Mouse (Mus musculus): ENCODE measurements at regions not wholly inside any gene's neighbourhood (a gene's known extent, or its start where the extent isn't known, plus 50 kb on each side); places are given as distances from the start of the nearest gene placed in this dataset.

DNA sequence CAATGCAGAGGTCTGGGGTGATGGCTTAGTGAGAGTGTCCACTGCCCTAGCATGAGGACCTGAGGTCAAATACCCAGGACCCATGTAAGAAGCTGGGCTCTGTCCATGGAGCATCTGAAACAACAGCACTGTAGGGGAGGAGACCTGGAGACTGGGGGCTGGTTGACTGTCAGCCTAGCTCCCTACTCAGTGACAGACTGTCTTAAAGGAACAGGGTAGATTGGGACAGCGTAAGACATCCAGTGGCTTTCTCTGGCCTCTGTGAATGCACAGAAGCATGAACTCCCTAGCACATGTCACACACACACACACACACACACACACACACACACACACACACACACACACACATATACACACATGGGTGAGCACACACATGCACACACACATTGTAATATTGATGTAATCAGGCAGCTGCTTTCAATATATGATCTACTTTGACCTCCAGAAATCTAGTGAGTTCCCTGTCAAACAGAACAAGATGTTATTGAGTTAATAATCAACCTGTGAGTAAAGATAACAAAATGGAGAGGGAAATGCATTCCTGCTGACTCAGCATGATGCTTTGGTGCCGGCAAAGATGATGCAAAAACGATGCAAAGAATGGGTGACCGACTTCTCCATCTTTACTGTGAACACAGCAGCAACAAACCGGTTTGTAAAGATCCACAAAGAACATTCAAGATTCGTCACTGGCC lies 133.6 kb upstream of the Zfp217 start:
- no peak overlapping the region for H3K27ac ChIP-seq (ENCODE audit: low read depth)
- no peak overlapping the region for H3K4me2 ChIP-seq (ENCODE audit: low read length)
- ATAC-seq (replicated peaks; ENCODE audit: low FRiP score, low TSS enrichment, low read depth) (no peak; the same call in 1 of the 2 replicates), DNase-seq (ENCODE audit: low spot score) (no peak)
- H3K27me3 ChIP-seq (replicated peaks; ENCODE audit: control insufficient read depth, insufficient read depth, low read length), result no peaks in the 10 kb centered on the region
- H3K36me3 ChIP-seq (ENCODE audit: control insufficient read depth, insufficient read depth, low read length), result no peaks in the 10 kb centered on the region
- no peaks in the 10 kb centered on the region for H3K9me3 ChIP-seq (ENCODE audit: control insufficient read depth, low read length)
- WGBS, result 71% methylated on average over 6 of the region's 6 CpGs
- no peak overlapping the region for H3K4me3 ChIP-seq (ENCODE audit: low read depth, low read length)
- no peak overlapping the region for H3K9ac ChIP-seq (ENCODE audit: low read length)
- H3K4me1 ChIP-seq (replicated peaks; ENCODE audit: control insufficient read depth, insufficient read depth, low read length), result peaks cover 18% of the 10 kb centered on the region

- H3K9ac ChIP-seq (ENCODE audit: low read length), result no peak overlapping the region
- H3K9me3 ChIP-seq (ENCODE audit: control insufficient read depth, low read length), result no peaks in the 10 kb centered on the region
- DNase-seq (ENCODE audit: low spot score) (no peak), ATAC-seq (replicated peaks; ENCODE audit: low FRiP score, low TSS enrichment, low read depth) (no peak)
- 43% methylated on average over 6 of the region's 6 CpGs for WGBS
- H3K4me1 ChIP-seq (replicated peaks; ENCODE audit: control insufficient read depth, insufficient read depth, low read length), result peaks cover 12% of the 10 kb centered on the region
- no peaks in the 10 kb centered on the region for H3K36me3 ChIP-seq (ENCODE audit: control insufficient read depth, insufficient read depth, low read length)
- H3K27ac ChIP-seq (ENCODE audit: low read depth), result no peak overlapping the region
- no peaks in the 10 kb centered on the region for H3K27me3 ChIP-seq (replicated peaks; ENCODE audit: control insufficient read depth, insufficient read depth, low read length)
- H3K4me2 ChIP-seq (ENCODE audit: low read length), result no peak overlapping the region
- no peak overlapping the region for H3K4me3 ChIP-seq (ENCODE audit: low read depth, low read length)
These were observed 132.8 kb upstream of the Zfp217 start for GRCm38 (mm10) chr2:170280733-170281132.

DNA sequence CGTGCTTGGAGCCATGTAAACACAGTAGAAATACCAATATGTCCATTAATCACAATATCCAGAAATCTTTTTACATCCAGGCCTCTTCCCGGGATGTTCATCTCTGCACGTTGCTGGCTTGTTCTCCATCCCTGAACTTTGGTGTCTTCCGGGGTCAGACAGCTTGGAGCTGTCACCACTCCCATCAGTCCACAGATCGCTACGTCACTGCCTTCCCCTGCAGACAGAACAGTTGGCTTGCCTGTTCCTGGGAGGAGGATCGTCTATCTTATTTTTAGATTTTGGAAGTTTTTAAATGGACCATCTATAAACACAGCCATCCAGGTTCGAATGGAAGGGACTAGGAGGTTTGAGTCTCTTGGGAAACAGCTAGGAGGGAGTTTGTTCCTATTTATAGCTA lies 130.0 kb upstream of the Zfp217 start:
- Histone ChIP-seq H3K27ac (ENCODE audit: low read depth) (peak overlapping the region; percentile 54; the same call in 1 of the 2 replicates), H3K4me2 (ENCODE audit: low read length) (no peak overlapping the region)
- DNase-seq (ENCODE audit: low spot score), result no peak

DNA sequence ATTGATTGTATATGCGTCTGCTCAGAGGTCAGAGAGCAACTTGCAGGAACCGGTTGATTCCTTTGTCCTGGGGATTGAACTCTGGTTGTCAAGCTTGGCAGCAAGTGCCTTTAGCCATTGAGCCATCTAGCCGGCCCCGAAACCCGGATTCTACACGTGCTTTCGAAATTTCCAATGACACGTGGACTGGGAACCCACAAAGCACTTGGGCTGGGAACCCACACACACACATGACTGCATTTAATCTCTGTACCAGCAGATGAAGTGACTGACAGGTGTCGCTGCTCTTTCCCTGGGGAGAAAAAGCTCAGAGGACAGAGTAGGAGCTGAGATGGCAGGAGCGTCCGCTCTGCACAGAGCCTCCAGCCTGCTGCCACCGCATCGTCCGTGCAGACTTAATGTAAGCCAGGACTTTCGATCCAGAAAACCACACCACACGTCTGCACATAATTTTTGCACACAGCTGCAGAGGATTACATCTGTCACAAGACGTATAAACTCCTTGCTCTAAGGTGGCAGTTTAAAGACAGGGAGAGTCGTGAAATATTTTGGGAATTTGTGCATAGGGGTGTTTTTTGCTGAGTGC lies 129.4 kb upstream of the Zfp217 start:
- H3K9ac ChIP-seq (ENCODE audit: low read length), result no peak overlapping the region
- no peaks in the 10 kb centered on the region for H3K9me3 ChIP-seq (ENCODE audit: control insufficient read depth, low read length)
- no peak overlapping the region for H3K4me3 ChIP-seq (ENCODE audit: low read depth, low read length)
- DNase-seq (ENCODE audit: low spot score) (no peak), ATAC-seq (replicated peaks; ENCODE audit: low FRiP score, low TSS enrichment, low read depth) (no peak)
- 60% methylated on average over 18 of the region's 18 CpGs for WGBS
- H3K36me3 ChIP-seq (ENCODE audit: control insufficient read depth, insufficient read depth, low read length), result no peaks in the 10 kb centered on the region
- no peak overlapping the region; the same call in 1 of the 2 replicates for H3K27ac ChIP-seq (ENCODE audit: low read depth)
- H3K4me1 ChIP-seq (replicated peaks; ENCODE audit: control insufficient read depth, insufficient read depth, low read length), result peaks cover 12% of the 10 kb centered on the region
- H3K27me3 ChIP-seq (replicated peaks; ENCODE audit: control insufficient read depth, insufficient read depth, low read length), result no peaks in the 10 kb centered on the region
- no peak overlapping the region for H3K4me2 ChIP-seq (ENCODE audit: low read length)

More for the DNA sequence above, 130.0 kb upstream of the Zfp217 start:
- H3K9me3 ChIP-seq (ENCODE audit: control insufficient read depth, low read length), result no peaks in the 10 kb centered on the region
- H3K4me3 ChIP-seq (ENCODE audit: low read depth, low read length), result no peak overlapping the region
- H3K4me1 ChIP-seq (replicated peaks; ENCODE audit: control insufficient read depth, insufficient read depth, low read length), result peaks cover 12% of the 10 kb centered on the region
- WGBS, result 23% methylated on average over 8 of the region's 8 CpGs
- H3K27me3 ChIP-seq (replicated peaks; ENCODE audit: control insufficient read depth, insufficient read depth, low read length), result no peaks in the 10 kb centered on the region
- no peaks in the 10 kb centered on the region for H3K36me3 ChIP-seq (ENCODE audit: control insufficient read depth, insufficient read depth, low read length)
- H3K9ac ChIP-seq (ENCODE audit: low read length), result no peak overlapping the region
- ATAC-seq (replicated peaks; ENCODE audit: low FRiP score, low TSS enrichment, low read depth), result no peak

DNA sequence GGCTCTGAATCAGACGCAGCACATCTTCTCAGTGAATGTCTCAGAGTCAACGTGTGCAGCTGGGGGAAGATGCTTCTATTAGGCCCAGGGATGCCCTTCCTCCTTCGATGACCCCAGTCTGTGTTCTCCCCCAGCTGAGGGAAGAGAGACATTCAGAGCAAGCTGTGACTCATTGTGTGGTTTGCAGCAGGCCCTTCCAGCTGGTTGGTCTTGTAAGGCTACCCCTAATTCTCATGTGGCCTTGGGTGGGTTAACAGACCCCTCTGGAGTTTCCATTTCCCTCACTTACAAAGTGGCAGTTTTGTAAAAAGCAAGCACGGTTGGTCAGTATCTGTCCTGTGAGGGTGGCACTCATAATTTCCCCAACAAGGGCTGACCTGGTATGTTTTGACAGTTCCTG lies 127.8 kb upstream of the Zfp217 start:
- Histone ChIP-seq H3K9me3 (ENCODE audit: control insufficient read depth, low read length) (no peaks in the 10 kb centered on the region), H3K27ac (ENCODE audit: low read depth) (no peak overlapping the region), H3K4me3 (ENCODE audit: low read depth, low read length) (no peak overlapping the region), H3K36me3 (ENCODE audit: control insufficient read depth, insufficient read depth, low read length) (no peaks in the 10 kb centered on the region), H3K4me2 (ENCODE audit: low read length) (no peak overlapping the region), H3K9ac (ENCODE audit: low read length) (no peak overlapping the region), H3K4me1 (replicated peaks; ENCODE audit: control insufficient read depth, insufficient read depth, low read length) (peaks cover 12% of the 10 kb centered on the region), H3K27me3 (replicated peaks; ENCODE audit: control insufficient read depth, insufficient read depth, low read length) (no peaks in the 10 kb centered on the region)
- ATAC-seq (replicated peaks; ENCODE audit: low FRiP score, low TSS enrichment, low read depth), result no peak
- no peak for DNase-seq (ENCODE audit: low spot score)
- WGBS, result 73% methylated on average over 4 of the region's 4 CpGs

DNA sequence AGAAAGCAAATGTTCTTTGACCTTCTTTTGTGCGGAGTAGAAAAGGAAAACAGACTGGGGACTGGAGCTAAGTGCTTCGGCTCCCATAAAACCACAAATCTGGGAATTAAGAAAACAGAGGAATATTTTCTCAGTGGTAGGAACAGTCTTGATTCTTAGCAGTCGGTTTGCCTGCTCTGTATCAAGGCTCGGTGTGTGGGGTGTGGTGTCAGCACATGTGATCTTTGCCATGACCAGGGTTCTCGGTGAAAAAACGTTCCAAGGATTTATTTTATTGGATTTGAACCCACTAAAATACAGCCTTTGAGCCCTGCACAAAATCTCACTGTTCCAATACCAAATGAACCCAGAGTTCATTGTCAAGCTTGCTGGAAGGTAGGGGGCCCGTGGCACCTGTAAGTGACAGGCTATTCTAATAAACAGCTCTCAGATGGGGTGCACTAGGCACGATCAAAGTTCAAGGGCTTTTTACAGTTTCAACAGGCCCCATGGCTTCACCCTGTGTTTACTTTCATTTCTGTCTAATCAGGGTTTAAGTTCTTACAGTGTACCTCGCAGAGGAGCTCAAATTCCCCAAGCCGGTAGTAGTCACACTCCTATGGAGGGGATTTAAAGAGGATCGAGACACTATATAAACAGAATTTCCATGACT lies 122.1 kb upstream of the Zfp217 start:
- Histone ChIP-seq H3K9me3 (ENCODE audit: control insufficient read depth, low read length) (no peaks in the 10 kb centered on the region), H3K27me3 (replicated peaks; ENCODE audit: control insufficient read depth, insufficient read depth, low read length) (no peaks in the 10 kb centered on the region), H3K4me2 (ENCODE audit: low read length) (peak overlapping the region; percentile 24; the same call in 1 of the 2 replicates), H3K27ac (ENCODE audit: low read depth) (peak overlapping the region; percentile 54), H3K4me3 (ENCODE audit: low read depth, low read length) (no peak overlapping the region), H3K9ac (ENCODE audit: low read length) (peak overlapping the region; percentile 16; the same call in 1 of the 2 replicates), H3K36me3 (ENCODE audit: control insufficient read depth, insufficient read depth, low read length) (no peaks in the 10 kb centered on the region), H3K4me1 (replicated peaks; ENCODE audit: control insufficient read depth, insufficient read depth, low read length) (peaks cover 32% of the 10 kb centered on the region)
- DNase-seq (ENCODE audit: low spot score), result peak; percentile 65
- ATAC-seq (replicated peaks; ENCODE audit: low FRiP score, low TSS enrichment, low read depth), result peak; percentile 67
- WGBS, result 32% methylated on average over 11 of the region's 11 CpGs

- no peak for DNase-seq (ENCODE audit: low spot score)
These were observed 120.2 kb upstream of the Zfp217 start for GRCm38 (mm10) chr2:170268080-170268479.

GRCm38 (mm10) chr2:170267152-170267551 lies 119.2 kb upstream of the Zfp217 start:
- H3K27ac ChIP-seq (ENCODE audit: low read depth), result peak overlapping the region; percentile 69
- DNase-seq (ENCODE audit: low spot score), result peak; percentile 72
- H3K27me3 ChIP-seq (replicated peaks; ENCODE audit: control insufficient read depth, insufficient read depth, low read length), result no peaks in the 10 kb centered on the region
- peak overlapping the region; percentile 18; the same call in 1 of the 2 replicates for H3K4me3 ChIP-seq (ENCODE audit: low read depth, low read length)
- no peaks in the 10 kb centered on the region for H3K36me3 ChIP-seq (ENCODE audit: control insufficient read depth, insufficient read depth, low read length)
- H3K9ac ChIP-seq (ENCODE audit: low read length), result peak overlapping the region; percentile 8
- WGBS, result 8% methylated on average over 12 of the region's 12 CpGs
- H3K4me1 ChIP-seq (replicated peaks; ENCODE audit: control insufficient read depth, insufficient read depth, low read length), result peaks cover 32% of the 10 kb centered on the region
- H3K4me2 ChIP-seq (ENCODE audit: low read length), result peak overlapping the region; percentile 45
- ATAC-seq (replicated peaks; ENCODE audit: low FRiP score, low TSS enrichment, low read depth), result no peak
- no peaks in the 10 kb centered on the region for H3K9me3 ChIP-seq (ENCODE audit: control insufficient read depth, low read length)

More at GRCm38 (mm10) chr2:170268080-170268479, 120.2 kb upstream of the Zfp217 start:
- Histone ChIP-seq H3K4me2 (ENCODE audit: low read length) (no peak overlapping the region; the same call in 1 of the 2 replicates), H3K27me3 (replicated peaks; ENCODE audit: control insufficient read depth, insufficient read depth, low read length) (no peaks in the 10 kb centered on the region), H3K9ac (ENCODE audit: low read length) (no peak overlapping the region), H3K9me3 (ENCODE audit: control insufficient read depth, low read length) (no peaks in the 10 kb centered on the region), H3K36me3 (ENCODE audit: control insufficient read depth, insufficient read depth, low read length) (no peaks in the 10 kb centered on the region), H3K4me1 (replicated peaks; ENCODE audit: control insufficient read depth, insufficient read depth, low read length) (peaks cover 32% of the 10 kb centered on the region), H3K4me3 (ENCODE audit: low read depth, low read length) (no peak overlapping the region), H3K27ac (ENCODE audit: low read depth) (peak overlapping the region; percentile 69)
- WGBS, result 18% methylated on average over 8 of the region's 8 CpGs
- ATAC-seq (replicated peaks; ENCODE audit: low FRiP score, low TSS enrichment, low read depth), result no peak
